Mouse (Mus musculus) cerebellum, adult 2 months (tissue): ENCODE data around the gene Gpalpp1.

Source experiments
- CTCF ChIP-seq: fragments of 200-500 bp; IDR thresholded peaks from 2 replicates; pipeline ENCODE4 v1.5.1; 2011; ENCODE audit warnings: low read depth, mild to moderate bottlenecking, control low read depth, low read length, moderate library complexity, borderline replicate concordance; ENCODE audit not compliant: insufficient read depth
- POLR2A ChIP-seq: fragments of 200-500 bp; IDR thresholded peaks from 2 replicates; pipeline ENCODE4 v1.6.1; 2011; ENCODE audit warnings: low read length, control low read depth, borderline replicate concordance; ENCODE audit not compliant: insufficient read depth

GRCm38 (mm10) chr14:76120472-76120871, 9.9 kb upstream of the Gpalpp1 start:
- no peak for TF ChIP-seq POLR2A
- TF ChIP-seq CTCF, result no peak
